Mouse (Mus musculus): ENCODE measurements around the gene Ehd1.

The Ehd1 gene

DNA sequence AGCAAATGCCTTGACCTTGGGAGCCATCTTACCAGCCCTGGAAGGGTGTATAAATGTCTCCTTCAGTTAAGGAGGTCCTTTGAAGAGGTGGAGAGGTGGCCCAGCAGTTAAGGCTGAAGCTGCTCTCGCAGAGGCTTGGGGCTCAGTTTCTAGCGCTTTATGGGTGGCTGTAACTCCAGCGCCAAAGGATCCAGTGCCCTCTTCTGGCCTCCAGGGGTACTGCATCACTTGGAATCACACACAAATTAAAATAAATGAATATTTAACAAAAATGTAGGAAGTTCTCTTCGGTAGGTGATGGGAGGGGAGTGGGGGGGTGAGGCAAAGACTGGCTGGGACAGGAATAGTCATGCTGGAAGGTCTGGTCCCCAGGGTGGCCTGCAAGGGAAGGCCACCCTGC, 15.6 kb upstream of the Ehd1 start:
- DNase-seq (ENCODE audit: low read depth, low spot score), result peak; percentile 37

DNA sequence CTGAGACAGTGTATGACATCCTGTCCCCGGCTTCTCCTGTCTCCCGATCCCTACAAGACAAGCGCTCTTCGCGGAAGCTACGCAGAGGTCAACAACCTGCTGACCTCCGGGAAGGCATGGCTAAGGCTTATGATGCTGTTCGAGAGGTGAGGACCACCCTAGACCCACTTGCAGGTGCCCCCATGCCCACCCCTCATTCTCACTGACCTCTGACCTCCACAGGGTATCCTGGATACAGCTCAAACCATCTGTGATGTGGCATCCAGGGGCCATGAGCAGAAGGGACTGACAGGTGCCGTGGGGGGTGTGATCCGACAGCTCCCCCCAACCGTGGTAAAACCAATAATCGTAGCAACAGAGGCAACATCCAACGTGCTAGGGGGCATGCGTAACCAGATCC, 15.1 kb upstream of the Ehd1 start:
- DNase-seq (ENCODE audit: low read depth, low spot score), result no peak

DNA sequence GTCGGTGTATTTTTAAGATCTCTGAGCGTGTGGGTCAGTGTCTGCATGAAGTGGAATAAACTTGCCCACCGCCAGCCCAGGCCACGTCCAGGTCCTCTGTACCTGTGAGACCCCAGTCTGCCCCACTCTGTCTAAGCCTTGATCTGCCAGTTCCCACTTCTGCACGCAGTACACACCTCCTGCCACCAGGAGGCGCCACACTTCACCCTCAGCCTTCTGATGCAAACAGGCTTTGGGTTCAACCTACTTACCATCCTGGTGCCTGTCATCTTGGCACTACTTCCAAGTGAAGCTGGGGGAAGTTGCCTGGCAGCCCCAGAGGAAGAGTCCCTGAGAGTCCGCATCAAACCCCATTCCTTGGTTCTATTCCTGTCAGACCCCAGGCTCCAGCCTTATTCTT, 14.3 kb upstream of the Ehd1 start:
- DNase-seq (ENCODE audit: low read depth, low spot score), result peak; percentile 89

DNA sequence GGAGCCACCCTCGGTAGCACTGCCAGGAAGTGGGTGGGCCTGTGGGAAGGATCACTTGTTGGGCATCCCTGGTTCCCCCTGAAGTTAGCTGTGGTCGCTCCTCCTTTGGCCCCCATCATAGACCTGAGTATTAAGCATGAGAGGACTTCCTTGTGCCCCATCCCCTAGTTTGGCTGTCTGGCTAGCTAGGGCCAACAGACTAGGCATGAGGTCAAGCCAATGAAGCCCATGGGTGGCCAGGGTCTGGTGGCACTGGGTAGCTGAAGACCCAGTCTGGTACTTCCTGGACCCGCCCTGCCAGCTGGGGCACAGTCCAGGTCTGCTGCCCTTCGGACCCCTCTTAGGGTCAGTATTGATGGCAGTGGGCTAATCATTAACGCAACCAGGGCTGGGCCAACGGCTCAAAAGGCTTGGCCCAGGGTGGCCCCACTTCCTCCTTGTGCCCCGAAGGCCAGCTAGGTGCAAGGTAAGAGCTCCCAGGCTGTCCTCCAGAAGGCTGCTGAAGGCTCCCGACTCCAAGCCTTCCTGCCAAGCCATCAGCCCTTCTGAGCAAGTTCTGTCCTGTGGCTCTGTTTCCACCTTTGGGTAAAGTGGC, 13.6 kb upstream of the Ehd1 start:
- DNase-seq (ENCODE audit: low read depth, low spot score), result no peak

DNA sequence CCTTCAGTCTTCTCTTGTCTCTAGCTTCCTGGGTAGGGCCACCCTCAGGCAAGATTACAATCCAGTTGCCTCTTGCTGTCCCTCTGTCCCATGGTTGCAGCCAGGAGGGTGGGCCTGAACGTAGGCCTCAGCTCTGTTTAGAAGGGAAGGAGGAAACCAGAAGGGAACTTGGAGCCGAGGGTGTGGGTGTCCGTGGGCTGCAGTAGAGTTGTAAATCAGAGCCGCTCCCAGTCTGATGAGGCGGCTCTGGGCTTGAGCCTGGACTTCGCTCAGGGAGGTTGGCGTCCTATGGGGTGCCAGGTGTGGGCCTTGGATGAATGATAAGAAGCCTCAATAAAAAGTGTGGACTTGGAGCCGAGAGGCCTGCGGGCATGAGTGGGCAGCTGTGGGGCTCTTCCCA, 12.3 kb upstream of the Ehd1 start:
- DNase-seq (ENCODE audit: low read depth, low spot score), result no peak

DNA sequence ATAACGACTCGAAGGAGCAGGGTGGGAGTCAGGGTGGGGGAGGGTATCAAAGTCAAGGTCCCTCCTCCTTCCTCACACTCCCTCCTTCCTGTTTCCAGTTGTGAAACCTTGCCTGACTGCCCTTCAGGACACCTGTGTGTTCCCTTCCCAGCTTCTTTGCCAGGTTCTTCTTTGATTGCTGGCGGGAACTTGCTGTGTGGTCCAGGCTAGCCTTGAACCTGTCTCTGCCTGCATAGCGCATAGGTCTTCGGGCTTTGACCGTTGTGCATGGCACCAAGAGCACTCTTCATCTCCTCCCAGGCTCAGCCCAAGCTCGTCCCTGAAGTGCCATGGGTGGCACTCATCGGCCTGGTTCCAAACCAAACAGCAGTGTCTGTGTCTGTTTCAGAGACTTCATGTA, 11.6 kb upstream of the Ehd1 start:
- no peak for DNase-seq (ENCODE audit: low read depth, low spot score)

DNA sequence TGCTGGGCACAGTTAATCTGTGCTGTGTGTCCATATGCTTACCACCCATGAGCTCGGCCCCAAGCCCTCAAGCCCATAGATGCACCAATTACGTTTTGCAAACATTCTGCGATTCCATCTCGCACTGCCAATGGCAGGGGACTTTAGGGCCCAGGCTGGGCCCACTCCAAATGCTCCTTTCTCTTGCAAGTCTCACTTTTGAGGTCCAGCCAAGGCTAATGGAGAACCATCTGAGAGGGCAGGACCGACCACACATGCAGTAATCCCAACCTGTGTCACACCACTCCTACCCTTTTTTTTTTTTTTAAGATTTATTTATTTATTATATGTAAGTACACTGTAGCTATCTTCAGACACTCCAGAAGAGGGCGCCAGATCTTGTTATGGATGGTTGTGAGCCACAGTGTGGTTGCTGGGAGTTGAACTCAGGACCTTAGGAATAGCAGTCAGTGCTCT, 10.8 kb upstream of the Ehd1 start:
- no peak for DNase-seq (ENCODE audit: low read depth, low spot score)

DNA sequence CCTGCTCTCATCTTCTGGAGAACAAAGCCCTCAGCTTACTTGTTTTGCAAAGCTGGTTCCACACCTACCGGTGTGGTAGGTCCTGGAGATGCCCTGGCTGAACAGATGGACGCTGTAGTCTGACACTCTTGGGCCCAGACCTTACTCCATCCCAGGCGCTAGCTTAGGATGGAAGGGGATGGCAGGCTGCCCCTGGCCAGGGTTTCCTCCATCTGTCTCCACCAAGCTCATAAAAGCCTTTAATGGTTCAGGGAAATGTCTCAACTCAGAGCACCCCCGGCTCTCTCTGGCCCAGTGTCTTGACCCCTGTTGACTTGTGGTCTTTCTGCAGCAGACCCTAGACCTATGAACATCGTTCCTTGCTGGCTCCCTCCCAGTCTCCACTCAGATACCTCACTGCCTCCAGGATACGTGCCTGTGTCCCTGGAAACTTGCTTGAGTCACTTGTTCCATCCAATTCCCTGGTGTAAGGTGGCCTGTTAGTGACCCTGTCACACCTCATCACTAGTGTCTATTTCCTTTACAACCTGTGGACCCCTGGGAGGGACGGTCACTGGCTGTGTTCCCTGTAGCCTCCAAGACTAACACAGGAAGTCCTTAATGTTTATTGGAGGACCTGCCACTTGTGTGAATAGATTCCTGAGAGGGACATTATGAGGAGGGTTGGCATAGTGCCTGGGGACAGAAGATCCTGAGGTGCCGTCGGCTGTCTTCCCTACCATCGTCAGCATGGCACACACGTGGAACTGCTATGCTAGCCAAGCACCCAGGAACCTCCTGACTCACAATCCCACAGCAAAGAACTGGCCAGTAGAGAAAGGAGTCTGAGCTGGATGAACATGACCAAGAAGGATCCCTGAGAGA, 9.0 kb upstream of the Ehd1 start:
- DNase-seq (ENCODE audit: low read depth, low spot score), result no peak

DNA sequence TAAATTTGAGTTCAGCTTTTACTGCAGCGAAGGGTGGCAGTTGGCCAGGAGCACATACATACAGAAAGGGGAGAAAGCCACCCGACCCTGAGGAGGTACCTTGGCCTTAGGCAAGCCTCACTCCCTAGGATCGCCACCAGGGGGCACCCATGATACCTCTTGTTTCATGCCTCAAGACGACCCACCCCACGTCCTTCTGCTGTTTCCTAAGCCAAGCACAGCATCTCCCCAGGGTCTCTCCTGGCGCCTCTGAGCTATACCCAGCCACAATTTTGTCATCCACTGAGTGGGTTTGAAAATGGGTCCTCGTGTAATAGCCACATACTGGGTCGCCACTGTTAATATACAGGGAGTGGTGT, 8.4 kb upstream of the Ehd1 start:
- DNase-seq (ENCODE audit: low read depth, low spot score), result peak; percentile 94

DNA sequence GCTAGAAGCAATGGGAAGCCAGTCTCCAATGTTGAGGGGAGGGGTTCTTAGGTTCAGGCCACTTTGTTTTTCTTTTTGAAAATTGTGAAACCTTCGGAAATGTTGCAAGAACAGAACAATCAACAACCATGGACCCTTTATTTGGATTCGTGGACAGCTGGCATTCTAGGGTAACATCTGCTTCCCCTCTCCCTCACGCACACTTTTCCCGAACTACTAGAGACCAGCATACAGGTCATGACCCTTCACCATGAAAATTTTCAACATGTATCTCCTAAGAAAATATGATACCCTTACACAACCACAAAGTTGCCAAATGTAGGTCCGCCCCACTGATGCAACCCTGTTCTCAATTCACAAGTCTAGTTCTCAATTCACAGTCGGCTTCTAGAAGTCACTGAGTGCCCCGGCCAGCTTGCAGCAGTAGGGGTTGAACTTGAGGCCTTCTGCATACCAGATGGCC, 7.8 kb upstream of the Ehd1 start:
- no peak for DNase-seq (ENCODE audit: low read depth, low spot score)

DNA sequence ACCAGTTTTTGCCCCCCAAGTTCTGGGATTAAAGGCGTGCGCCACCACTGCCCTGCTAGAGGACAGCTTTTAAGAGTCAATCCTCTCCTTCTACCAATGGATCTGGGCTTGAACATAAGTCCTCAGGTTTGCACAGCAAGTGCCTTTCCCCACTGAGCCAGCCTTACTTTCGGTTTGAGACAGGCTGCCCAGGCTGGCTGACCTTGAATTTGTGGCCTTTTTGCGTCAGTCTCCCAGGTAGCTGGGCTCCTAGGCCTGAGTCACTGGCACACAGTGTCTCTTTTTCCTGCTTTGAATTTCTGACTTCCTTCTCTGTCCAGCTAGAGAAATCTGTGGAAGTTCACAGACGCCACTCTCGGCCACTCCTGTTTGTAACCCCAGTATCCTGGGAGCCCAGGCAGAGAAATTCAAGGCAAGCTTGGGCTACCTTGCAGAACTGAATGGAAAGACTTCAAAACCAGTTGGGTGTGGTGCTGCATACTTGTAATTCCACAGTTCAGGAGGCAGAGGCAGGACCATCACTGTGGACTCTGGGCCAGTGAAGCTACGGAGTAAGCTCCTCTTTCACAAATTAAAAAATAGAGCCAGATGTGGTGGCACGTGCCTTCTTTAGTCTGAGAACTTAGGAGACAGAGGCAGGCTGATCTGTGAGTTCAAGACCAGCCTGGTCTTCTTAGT, 6.6 kb upstream of the Ehd1 start:
- no peak for DNase-seq (ENCODE audit: low read depth, low spot score)

DNA sequence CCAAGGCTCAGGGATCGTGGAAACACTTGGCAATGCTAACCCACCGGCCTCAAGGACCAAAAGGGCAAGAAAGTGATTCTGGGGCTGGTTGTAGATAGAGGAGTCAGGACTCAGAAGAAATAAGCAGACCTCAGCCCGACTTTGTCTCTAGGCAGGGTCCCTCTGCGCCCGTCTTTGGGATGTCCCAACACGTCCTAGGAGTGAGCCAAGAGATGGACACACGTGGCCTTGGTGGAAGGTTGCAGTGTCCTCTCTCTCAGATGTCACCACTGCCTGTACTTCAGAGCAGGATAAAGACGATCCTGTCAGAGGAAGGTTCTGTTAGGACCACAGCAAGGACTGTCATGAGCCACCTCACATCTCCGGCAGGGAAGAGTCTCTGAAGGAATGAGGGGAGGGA, 5.9 kb upstream of the Ehd1 start:
- DNase-seq (ENCODE audit: low read depth, low spot score), result no peak

DNA sequence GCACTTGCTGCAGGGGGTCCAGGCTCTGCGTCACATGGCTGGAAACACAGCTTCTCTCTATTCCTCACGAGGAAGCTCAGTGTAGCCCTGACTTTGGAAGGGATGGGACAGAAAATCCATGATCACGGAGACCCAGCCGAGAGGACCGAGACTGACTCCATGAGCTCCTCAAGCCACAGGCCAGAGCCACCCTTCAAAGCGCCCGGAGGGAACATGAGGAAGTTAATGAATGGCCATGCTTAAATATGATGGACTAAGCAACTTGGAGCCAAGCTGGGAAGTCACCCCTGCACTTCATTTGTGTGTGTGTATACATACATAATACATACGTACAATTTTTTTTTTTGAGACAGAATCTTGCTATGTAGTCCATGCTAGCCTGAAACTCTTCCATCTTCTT, 5.3 kb upstream of the Ehd1 start:
- no peak for DNase-seq (ENCODE audit: low read depth, low spot score)

DNA sequence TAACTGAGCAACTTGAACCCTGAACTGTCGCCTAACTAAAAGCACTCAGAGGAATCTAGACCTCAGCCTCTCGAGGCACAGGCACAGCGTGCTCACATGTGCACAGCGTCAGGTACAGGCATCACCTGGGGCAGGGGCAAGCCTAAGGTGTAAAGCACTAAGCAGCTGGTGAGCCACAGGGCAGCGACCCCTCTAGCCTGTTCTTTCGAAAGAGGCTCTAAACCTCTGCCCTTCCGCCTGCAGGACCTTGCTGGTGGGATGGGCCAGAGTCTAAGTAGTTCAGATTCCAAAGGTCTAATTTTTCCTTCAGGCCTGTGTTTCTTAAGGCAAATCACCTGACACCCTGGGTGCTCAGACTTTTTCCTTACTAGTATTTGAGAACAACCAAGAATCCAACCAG, 4.5 kb upstream of the Ehd1 start:
- DNase-seq (ENCODE audit: low read depth, low spot score), result no peak

DNA sequence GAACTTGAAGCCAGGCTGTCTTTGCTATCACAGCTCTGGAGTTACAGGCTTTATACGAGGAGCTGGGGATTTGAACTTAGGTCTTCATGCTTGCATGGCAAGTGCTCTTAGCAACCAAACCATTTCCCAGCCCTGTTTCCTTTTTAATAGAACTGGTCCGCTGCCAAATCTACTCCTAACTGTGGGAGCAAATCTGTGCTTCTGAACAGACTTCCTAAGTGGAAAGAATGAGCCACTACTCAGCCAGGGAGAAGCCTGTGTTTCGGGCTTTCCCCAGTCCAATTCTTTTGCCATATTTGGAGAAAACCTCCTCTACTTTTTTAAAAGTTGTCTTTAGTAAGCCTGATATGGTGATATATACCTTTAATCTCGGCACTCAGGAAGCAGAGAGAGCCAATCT, 3.8 kb upstream of the Ehd1 start:
- DNase-seq (ENCODE audit: low read depth, low spot score), result no peak

DNA sequence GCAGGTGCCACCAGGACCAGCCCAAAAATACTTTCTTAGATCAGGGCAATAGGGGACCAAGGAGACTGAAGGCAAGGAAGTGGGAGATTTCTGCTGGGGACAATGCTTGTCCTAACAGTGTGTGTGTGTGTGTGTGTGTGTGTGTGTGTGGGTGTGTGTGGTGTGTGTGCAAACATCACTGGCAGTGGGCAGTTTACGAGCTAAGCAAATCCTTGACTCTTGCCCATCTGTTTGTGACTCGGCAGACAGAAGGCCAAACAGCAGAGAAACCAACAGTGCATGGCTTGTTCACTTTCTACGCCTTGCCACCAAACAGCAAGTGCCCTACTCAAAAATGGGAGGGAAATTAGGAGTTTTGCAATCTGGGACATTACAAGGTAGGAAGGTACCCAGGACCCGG, 2.9 kb upstream of the Ehd1 start:
- DNase-seq (ENCODE audit: low read depth, low spot score), result no peak

DNA sequence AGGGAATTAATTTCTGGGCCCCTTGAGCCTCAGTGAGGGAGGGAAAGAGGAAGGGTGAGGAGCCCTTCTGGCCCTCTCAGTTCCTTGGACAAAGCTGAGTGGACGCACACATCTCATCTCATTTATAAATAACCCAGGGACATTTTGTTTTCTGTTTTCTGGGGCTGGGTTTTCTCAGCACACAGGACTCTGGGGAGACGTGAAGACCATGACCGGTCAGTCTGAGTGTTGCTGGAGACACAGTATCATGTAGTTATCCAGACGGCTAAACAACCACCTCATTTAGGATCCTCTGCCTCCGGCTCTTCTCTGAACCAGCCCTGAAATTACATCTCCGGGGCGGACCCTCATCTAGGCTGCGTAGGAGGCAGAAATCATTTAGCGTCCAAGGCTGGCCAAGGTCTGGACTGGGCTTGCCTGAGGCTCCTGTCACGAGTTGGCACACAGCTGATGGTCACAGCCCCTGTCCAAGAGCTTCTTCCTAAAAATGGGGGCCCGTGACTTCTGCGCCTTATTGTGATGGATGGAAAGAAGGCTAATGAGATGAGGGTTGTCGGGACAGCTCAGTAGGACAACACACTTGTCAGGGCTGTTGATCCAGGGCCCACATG, 2.4 kb upstream of the Ehd1 start:
- DNase-seq (ENCODE audit: low read depth, low spot score), result no peak

DNA sequence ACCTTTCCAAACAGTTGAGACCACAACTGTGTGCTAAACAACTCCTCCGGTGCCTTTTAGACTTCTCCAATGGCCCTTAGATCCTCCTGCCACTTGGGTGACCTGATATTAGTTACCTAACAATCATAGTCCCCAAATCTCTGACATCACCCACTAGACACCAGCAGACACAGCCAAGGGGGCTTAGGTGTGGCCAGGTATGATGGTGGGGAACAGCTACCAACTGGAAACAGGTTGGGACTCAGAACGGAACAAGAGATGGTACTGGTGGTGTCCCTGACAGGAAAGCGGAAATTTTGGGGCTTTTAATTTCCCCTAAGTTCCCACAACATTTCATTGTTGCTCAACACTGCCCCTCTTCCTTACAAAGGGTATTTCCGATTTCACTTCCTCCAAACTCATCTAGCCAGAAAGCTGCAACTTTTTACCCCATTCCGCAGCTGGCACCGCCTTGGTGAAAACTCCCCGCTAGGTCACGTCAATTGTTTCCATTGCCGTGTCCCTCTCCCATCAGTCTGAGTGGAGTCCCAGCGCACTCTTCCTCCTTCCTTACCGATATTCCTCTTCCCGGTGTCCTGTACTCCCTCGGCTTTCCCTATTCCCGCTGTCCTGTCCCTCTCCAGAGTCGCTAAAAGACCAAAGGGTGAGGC, 660 bp upstream of the Ehd1 start:
- peak; percentile 78 for DNase-seq (ENCODE audit: low read depth, low spot score)

DNA sequence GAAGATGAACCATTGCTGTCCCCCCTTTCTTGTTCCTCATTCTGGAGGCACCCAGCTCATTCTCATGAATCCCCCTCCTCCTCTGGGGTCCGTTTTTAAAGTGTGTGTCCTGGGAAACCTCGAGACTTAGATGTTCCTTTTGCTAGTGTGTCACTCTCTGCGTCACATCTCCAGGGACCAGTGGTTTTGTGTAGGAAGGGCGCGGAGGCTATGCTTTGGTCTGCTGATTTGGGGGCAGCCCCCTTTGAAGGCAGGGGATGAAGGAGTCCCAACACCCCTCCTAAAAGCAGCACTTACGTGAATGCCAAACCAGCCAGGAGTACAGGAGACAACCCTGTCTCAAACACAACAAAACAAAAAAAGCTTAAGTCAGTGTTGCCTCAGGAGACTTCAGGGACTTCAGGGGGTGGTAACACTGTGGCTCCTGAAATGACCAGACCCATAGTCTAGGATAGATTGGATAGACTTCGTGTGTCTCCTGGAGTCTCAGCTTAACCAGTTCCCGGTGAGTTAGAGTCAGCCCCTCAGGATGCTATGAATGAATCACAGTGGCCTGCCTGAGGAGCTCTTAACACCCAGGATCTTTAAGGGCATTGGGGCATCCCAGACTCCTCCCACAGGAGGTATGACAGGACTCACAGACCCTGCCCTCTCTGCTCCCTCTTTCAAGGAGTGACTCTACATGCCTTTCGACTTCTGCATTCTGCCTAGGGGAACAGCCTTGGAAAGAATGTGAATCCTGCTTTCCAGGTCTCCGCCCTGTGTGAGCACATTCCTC, 1.3 kb downstream of the Ehd1 start:
- peak; percentile 56 for DNase-seq (ENCODE audit: low read depth, low spot score)

DNA sequence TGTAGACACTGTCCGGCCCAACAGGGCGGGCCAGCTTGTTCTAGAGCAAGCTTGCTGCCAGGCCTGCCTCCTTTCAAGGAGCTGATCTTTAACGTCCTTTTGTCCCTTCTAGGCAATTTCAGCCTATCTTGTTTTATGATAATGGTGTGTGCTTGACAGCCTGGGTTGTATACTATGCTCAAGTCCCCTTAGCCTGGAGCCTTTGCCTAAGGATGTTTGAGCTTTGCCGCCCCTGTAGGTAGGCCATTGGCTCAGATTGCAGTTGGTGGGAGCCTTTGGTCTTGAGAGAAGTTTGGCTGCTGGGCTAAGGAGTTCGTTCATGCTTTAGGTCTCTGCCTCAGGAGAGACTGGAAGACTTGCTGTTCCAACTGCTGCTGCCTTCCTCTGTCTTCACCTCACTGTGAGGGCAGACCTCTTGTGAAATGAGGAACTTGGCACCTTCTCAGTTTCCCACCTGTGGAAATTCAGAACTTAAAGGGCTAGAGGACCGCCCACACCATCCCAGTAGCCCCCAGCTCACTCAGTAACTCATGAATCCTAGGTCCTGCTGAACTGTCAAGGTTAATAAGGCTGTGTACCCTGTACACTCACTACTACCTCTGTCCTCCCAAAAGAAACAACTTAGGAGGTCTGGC, 2.0 kb downstream of the Ehd1 start:
- no peak for DNase-seq (ENCODE audit: low read depth, low spot score)
